Mouse (Mus musculus) brain, embryonic 18.5 days (tissue): Measurements from ENCODE around the gene Pou6f1.
"Not testable (repeated sequence)": the region's sequence is repeated elsewhere in the genome, so short reads cannot be mapped to it uniquely, and the experiment has no call there.

Experiments
- DNase-seq: peaks from one replicate; pipeline ENCODE4 v3.0.0-alpha.2; 2012; ENCODE audit warnings: low read depth, low spot score

Pou6f1 gene

DNA sequence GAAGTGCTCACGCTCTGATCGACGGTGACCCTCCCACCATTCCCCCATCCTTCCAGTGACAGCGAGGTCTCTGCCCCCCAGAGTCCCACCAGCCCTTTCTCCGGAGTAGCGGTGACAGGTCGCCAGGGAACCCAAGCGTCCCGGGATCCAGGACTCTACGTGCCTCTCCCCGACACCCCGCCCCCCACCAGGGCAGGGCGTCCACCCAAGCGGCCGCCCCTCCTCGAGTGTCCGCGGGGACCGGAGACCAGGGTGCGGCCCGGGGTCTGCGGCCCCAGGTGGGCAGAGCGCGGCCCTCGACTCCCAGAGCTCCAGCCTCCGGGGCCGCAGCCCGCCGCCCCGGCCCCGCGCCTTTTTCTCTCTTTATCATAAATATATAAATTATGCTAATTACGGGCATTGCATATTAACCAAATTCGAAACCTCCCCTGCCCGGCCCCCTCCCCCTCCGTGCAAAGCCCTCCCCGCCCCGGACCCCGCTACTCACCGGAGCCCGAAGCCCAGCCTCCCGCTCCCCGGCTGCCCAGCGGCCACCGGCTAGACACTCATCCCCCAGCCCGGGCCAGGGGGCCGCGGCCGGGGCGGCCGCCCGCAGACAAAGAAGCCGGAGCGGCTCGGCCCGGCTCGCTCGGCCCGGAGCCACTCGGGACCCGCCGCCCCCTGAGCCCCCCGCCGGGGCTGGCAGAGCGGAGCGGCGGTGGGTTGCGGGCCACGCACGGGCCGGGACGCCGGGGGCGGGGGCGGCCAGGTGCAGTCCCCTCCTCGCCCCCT is at the start of gene Pou6f1:
Gene Pou6f1, minus strand, starts transcription at position 709 of the 771 bp plus-strand sequence.
- no peak for DNase-seq

DNA sequence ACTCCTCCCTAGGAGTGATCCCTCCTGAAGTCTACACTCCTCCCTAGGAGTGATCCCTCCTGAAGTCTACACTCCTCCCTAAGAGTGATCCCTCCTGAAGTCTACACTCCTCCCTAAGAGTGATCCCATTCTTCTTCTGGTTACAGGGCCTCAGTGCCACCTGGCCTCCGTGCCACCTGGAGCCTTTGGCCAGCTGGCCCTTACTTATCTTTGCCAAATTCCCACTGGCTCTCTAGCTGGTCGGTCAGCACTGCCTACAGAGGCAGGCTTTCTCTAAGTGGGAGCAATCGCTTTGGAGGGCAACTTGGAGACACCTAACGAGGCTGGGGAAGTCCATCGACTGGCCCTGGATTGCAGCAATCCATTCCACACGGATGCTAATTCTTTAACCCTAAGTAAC is 46.4 kb upstream of the Pou6f1 start:
- no peak for DNase-seq

DNA sequence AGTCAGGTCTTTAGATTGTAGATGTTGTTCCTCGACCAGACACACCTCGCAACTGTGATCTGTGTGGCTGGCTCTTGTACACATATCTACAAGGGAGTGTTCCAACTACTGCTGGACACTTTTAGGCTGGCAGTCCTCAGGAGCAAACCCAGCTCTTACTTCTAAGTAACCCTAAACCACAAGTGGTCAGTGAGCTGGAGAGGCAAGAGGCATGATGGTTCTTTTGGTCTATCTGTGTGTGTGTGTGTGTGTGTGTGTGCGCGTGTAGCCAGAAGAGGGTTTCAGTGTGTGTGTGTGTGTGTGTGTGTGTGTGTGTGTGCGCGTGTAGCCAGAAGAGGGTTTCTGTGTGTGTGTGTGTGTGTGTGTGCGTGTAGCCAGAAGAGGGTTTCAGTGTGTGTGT is 42.7 kb upstream of the Pou6f1 start:
- DNase-seq, result no peak

DNA sequence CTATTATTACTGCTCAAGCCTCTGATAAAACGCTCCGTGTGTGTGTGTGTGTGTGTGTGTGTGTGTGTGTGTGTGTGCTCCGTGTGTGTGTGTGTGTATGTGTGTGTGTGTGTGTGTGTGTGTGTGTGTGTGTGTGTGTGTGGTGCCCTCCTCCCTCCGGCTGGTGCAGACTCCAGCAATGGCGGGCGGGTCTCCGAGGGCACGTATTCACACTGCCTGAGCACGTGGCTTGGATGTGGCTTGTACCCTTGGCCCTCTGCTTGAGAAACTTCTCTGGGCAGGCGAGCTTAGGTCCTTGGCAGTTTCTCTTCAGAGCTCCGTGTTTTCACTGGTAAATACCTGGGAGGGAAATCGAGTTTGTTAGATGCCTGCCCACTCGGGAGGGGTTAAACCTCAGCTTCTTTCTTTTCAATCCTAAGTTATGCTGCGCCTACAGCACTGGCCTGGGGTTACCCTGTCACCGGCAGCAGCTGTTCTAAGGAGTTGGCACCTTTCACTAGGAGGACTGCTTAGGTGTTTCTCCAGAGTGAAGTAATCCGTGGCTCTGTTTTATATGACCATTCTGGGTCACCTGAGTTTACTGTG is 41.5 kb upstream of the Pou6f1 start:
- DNase-seq, result no peak

DNA sequence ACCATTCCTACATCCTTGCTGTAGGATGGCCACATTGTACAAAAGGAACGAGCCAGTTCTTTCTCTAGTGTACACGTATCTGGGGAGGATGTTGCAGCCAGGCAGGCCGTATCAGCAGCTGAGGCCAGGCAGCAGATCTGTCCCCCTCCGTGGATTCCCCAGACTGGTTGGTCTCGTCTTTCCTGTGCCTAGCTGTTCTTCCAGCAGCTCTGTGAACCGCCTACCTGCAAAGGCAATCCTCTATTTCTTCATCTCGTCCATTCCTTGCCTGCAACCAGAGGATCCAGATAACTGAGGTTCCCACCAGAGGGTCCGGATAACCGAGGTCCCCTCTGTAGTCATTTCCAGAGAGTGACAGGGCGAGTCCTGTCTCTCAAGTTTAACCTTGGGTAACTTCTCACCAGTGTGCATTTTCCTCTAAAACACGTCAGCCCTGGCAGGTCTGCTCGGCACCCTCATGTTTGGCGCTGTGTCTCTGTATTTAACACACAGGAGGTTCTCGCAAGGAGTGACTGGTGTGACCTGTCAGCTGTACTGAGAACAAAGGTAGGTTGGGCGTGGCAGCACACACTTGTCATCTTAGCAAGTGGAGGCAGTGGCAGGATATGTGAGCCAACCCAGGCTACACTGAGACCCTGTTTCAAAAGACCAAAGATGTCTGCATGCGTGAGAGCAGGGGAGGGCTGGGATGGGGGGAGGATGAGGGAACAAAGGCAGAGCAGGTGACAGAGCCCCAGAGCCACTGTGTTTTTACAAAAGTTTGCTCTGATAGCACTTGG is 40.4 kb upstream of the Pou6f1 start:
- no peak for DNase-seq

DNA sequence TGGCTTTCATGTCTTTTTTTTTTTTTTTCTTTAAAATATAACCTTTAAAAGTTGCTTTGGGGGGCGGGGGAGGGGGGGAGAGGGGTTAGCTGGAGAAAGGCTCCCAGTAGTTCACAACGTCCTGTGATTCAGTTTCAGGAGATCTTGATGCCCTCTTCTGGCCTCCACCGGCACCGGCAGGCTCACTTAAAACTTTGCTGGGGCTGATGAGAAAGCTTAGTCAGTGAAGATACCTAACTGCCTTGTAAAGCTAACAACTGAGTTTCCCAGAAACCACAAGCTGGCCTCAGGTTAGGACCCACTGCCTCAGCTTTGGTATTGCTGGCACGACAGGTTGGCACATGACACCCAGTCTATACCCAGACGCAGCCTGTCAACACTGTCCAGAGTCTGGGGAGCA is 37.9 kb upstream of the Pou6f1 start:
- no peak for DNase-seq

DNA sequence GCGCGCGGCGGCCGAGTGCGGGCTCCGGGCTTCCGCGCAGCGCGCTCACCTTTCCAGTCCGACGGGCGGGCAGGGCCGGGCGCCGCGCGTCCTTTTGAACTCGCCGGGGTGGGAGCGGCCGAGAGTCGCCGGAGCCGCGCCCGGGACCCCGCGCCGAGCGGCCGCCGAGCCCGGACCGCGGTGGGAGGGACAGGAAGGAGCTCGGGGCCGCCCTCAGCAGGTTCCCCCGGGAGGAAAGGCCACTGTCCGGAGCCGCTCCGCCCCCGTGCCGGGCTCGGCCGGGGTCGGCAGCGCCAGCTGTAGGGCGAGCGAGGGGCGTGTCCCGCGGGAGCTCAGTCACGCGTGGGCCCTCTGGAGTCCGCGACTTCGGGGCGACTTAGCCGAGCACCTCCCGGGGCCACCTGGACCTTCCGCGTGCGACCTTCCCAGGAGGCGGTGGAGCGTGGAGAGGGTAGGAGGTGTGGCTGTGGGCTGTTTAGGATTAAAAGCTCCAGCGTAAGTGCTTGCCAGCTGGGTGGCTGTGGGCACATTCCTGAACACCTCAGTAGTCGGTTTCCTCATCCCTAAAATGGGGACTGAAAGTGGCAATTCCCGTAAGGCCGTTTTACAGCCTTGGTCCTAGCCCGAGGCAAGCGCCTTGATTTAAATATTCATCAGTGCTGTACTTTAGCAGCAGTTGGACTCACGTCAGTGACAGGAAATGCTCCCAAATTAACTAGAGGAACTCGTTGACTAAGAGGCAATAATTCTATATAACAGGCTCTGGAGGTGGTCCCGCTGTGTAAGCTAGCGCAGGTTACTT is 37.1 kb upstream of the Pou6f1 start, which contains the start of gene Smagp:
Gene Smagp, minus strand, starts transcription at position 241 of the 802 bp plus-strand sequence.
- no peak for DNase-seq

DNA sequence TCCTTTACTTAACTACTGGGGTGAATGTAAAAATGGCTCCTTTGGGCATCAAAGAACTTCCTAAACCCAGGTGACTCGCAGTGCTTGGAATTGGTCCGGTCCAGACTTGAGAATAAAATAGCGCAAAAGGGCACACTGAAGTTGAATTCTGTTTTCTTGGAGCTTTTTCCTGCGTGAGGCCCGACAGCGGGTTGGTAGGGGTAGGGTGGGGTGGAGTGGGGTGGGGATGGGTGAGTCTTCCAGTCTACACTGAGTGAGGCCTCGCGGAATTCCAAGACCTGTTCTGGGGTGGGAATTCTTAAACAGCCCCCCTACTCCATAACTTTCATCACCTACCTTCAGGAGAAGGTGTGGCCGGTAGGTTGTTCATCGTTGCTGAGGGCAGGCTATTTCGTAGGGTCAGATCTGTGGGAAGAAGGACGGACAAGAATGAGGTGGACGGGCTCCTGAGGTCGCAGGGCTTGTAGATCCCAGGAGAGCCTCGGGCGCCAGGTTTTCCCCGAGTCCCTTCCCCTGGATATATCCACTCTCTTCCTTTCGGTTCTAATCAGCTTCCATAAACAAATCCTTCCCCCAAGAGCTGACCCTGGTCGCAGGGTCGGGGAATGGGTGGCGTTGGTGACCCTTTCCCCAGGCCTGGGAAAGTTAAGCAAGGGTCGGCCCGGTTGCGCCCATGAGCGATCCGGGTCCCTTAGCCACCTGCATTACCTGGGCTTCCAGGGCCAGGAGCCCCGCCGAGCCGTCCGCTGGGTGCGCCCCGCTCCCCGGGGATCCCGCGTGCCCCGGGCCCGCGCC is 36.3 kb upstream of the Pou6f1 start:
- DNase-seq, result no peak

DNA sequence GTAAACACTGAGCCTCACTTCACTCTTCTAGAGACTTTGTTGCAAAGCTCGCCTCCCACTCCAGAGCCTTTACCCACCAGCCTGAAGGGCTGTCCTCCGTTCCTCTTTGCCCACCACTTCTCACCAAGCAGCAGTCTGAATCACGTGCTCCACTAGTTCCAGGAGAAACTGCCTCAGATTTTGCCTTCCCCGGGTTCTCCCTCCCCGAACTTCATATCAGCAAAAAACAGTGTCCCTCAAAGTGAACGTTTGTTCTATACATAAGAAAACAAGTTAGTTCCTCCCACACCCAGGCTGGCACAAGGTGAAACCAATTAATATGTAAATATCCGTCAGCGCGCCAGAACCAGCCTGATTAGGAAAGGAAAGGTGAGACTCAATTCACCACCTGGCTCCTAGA is 35.5 kb upstream of the Pou6f1 start:
- no peak for DNase-seq

DNA sequence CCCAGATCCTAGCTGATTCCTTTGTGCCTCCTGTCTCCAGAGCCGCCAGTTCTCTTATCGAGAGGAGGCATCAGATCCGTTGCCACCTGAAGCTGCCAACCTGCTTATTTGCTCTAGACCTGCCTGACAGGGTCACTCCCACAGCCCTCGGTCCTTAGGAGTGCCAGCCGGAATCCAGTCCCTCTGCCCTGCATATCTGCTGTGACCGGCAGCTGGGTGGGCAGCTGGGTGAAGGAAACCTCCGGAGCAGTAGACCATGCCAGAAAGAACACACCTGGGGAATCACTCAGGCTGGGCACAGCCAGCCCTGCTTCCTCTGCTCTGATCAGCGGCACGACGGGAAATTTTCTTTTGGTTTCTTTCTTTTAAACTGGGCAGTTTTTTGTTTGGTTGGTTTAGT is 33.6 kb upstream of the Pou6f1 start:
- DNase-seq, result no peak

DNA sequence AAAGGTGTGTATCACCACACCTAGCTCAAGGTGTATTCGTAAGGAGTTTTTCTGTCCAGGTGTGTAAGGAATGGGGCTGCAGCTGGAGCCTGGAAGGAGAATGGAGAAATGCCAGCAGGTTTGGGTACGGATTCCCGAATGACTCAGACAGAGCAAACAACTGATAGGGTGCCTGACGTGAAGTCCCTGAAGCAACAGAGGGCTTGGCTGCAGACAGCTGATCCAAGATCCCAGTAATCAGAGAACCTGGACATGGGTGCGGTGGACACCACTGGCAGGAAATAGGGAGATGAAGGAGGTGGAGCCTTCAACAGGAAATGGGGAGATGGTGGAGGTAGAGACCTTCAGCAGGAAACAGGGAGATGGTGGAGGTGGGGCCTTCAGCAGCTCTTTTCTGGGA is 32.5 kb upstream of the Pou6f1 start:
- DNase-seq, result no peak

DNA sequence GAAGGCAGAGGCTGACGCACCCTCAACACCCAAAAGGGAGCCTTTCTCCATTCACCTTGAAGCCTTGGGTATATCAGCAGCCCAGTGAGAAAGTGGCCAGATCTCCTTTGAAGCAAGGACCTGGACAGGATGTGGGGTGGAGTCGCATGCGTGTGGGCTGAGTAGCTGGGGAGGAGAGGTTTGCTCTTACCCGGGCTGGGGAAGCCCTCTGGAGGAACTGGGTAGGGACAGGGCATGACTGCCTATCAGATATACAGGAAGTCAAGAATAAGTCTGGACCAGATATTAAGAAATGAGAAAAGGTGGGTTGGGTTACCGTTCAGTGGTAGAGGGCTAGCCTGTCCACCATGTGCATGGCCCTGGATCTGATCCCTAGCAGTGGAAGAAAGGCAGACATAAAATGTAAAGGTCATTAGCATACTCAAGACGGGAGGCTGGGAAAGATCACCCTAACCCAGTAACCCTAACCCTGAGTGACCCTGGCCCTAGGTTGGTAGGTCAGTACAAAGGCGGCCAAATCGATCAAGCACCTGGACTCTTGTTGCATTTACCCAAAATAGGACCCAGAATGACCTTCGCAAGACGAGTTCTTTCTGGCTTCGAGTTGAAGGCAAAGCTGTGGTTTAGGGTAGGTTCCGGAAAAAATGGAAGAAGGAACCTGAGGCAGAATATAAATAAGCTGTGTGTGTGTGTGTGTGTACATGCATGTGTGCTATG is 31.8 kb upstream of the Pou6f1 start:
- DNase-seq, result no peak

DNA sequence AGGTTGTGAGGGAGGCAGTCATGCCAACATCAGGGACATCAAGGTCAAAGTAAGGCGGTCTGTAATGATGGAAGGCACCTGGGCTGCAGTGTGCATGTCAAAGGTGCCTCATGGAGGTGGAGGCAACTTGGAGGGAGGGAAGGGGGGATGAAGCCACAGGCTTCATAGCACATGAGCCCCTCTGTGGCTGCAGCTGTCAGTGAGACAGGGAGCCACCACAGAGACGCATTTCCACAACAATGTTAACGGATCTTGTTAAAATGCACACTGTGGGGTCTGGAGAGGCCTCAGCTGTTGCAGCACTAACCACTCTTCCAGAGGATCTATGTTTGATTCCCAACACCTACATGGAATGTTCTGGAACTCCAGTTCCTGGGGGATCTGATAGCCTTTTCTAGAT is 30.3 kb upstream of the Pou6f1 start:
- no peak for DNase-seq

DNA sequence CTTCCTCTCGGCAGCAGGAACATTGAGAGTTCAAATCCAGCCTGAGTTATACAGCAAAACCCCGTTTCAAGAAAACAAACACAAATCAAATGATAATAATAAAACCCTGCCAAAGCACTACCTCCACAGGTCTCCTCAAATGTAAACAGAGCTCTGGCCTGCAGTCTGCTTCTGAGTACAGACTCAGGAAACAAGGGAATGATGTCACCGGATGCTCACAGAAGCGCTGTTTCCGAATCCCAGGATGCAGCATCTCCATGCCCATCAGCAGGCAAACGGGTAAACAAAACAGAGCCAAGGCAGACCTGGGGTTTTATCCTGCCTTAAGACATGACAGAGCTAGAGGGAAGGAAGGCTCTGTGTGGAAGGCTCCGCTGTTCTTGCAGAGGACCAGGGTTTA is 29.0 kb upstream of the Pou6f1 start:
- no peak for DNase-seq

DNA sequence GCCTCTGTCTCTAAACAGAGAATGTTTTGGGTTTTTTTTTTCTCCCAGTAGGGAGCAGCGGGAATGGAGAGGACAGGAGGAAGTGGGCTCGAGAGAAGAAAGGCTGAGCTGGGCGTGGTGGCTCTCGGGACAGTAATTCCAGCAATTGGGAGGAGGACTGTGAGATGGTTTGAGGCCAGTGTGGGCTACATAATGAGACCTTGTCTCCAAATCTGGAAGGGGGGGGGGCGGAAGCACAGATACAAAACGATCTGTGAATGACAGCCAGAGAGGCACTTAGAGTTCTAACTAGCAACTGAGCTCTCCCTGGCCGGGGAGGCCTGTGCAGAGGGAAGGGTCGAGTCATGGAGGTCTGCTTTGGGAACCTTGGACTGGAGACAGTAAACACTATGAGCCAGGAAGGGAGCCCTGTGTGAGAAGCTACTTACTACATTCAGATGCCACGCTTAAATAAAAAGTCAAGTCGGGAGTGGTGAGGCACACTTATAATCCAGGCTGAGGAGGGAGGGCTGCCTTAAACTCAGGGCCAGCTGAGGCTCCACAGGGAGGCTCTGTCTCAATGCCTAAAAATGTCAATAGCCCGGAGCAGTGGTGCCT is 28.1 kb upstream of the Pou6f1 start:
- no peak for DNase-seq

DNA sequence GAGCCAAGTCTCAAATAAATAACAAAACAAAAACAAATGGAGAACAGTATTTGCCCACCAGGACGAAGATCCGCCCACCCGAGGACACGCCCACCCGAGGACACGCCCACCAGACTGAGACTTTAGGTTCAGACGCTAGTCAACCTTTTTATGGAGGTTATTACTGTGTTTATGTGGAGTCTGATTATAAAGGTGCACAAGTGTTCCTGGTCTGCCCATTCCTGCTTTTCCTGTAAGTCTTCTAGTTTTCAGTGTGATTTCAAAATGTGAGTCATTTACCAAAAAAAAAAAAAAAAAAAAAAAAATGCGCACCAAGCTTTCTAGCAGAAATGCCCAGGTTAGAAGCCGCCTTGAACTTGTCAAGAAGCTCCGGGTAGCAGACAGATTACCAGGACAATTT is 27.5 kb upstream of the Pou6f1 start:
- no peak for DNase-seq

DNA sequence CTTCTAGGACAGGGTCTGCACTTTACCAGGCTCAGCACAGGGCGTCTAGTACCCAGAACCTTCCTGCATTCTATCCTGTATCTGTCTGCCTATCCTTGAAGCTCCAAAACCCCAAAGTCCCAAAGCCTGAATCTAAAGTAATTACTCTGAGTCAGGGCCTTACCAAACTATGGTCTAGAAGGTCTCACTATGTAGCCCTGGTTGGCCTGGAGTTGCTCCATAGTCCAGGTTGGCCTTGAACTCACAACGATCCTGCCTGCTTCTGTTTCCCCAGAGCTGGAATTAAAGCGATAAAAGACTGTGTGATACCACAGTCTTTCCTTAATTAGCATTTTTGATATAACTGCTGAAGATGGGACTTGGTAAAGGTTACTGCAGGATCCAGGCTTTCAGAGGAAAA is 24.7 kb upstream of the Pou6f1 start:
- no peak for DNase-seq

DNA sequence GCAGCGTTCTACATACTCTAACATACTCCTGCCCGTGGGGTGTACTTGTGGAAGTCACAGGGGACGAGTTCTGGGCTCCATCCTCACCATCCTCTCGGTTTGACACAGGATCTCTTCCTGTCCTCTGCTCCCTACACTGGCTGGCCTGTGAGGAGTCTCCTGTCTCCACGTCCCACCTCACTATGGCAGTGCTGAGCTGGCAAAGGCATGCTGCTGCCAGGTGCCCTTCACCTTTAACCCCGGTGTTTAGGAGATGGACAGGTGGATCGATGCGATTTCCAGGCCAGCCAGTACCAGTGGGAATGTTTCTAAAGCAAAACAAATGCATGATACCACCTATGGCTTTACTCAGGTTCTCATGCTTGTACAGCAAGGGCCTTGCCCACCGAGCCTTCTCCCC is 24.0 kb upstream of the Pou6f1 start:
- DNase-seq, result no peak

DNA sequence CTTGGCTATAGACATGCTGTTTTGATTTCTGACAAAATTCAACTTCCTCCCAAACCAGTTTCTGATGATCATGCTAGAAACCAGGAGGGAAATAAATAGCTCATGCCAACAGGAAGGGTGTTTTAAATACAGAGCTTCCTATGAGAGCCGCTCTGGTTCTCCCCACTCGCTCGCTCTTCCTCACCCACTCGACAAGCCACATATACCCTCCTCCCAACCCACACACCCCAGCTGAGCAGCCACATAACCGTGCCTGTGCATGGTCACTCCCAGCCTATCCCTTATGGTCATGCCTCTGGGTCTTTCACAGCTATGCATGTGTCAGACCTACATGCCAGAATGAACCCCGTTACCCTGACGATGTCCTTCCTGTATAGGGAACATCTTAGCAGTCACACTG is 22.4 kb upstream of the Pou6f1 start:
- no peak for DNase-seq

DNA sequence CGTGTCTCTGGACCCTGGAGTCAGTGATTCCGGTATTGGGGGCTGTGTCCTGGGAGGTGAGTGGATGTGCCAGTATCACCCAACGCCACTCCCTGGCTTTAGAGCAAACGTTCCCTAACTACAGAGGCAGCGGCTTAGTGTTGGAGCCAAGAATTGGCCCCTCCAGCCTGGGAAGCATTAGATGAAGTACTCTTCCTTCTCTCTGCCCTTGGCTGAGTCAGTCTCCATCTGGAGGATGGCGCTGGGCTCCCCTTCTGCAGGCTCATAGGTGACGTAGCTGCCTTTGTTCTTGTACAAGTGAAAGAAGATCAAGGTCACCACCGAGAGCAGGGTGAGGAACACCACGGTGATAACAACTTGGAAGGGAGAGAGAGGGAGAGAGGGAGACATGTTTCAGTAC is 21.9 kb upstream of the Pou6f1 start:
- DNase-seq, result not testable (repeated sequence)
